Mouse (Mus musculus) heart, embryonic 16.5 days (tissue): Measurements from ENCODE around the gene Ccdc162. TPM values are rescaled to one million over a fixed set of nuclear protein-coding genes. Genes with fewer than 3 reads are reported as not detected.

Experiments
- ATAC-seq: fragments of 200-750 bp; cut with Nextera tagmentation; replicated peaks from 2 replicates; pipeline ENCODE4 v1.8.0; 2017; ENCODE audit warnings: moderate number of reproducible peaks; ENCODE audit not compliant: insufficient read depth, low FRiP score; ENCODE audit errors: extremely low read depth
- H3K27ac ChIP-seq: fragments of 300-500 bp; sonication (generic); 2 replicates; pipeline ENCODE4 v1.5.1; 2014; ENCODE audit warnings: mild to moderate bottlenecking, low read length, control low read depth, moderate library complexity
- H3K27me3 ChIP-seq: fragments of 300-500 bp; sonication (generic); 2 replicates; pipeline ENCODE4 v1.6.1; 2014; ENCODE audit warnings: low read length, mixed read lengths; ENCODE audit not compliant: control insufficient read depth, insufficient read depth
- H3K36me3 ChIP-seq: fragments of 300-500 bp; sonication (generic); 2 replicates; pipeline ENCODE4 v1.6.1; 2014; ENCODE audit not compliant: control insufficient read depth, insufficient read depth
- H3K4me1 ChIP-seq: fragments of 300-500 bp; sonication (generic); 2 replicates; pipeline ENCODE4 v1.6.1; 2014; ENCODE audit warnings: low read length, mixed read lengths; ENCODE audit not compliant: control insufficient read depth, insufficient read depth
- H3K4me2 ChIP-seq: fragments of 300-500 bp; sonication (generic); 2 replicates; pipeline ENCODE4 v1.6.1; 2014; ENCODE audit warnings: low read depth, mild to moderate bottlenecking, control low read depth, low read length
- H3K4me3 ChIP-seq: fragments of 300-500 bp; sonication (generic); 2 replicates; pipeline ENCODE4 v1.5.1; 2014; ENCODE audit warnings: mild to moderate bottlenecking, control low read depth, low read length
- H3K9ac ChIP-seq: fragments of 300-500 bp; sonication (generic); 2 replicates; pipeline ENCODE4 v1.6.1; 2014; ENCODE audit warnings: low read length, control low read depth
- H3K9me3 ChIP-seq: fragments of 300-500 bp; sonication (generic); replicated peaks from 2 replicates; pipeline ENCODE4 v1.6.1; 2016; ENCODE audit warnings: low read length; ENCODE audit not compliant: control insufficient read depth
- WGBS: fragments of 180-500 bp; shearing (Covaris S2); extraction: QIAGEN DNeasy Blood & Tissue Kit; methylation state at CpG from one replicate; pipeline ENCODE4 v1.1.7; 2014; 5-methylcytosine and 5-hydroxymethylcytosine counted together
- polyA plus RNA-seq: library from polyadenylated mRNA; unstranded; fragments of >200 nt; fragmentation: Nextera tagmentation; extraction: Ambion mirVana; gene quantifications from 2 replicates; pipeline ENCODE4 v1.2.1, GENCODE M21; 2015

Gene Ccdc162
- polyA plus RNA-seq, 1 experiment from 2014 or later: 1.2 TPM

GRCm38 (mm10) chr10:41537226-41537982 is 179.0 kb downstream of the Ccdc162 start:
- Histone ChIP-seq H3K9me3 (no peaks in the 10 kb centered on the region), H3K4me3 (no peak overlapping the region), H3K4me1 (no peaks in the 10 kb centered on the region), H3K27ac (no peak overlapping the region), H3K36me3 (peaks cover 37% of the 10 kb centered on the region), H3K4me2 (no peak overlapping the region), H3K9ac (no peak overlapping the region), H3K27me3 (no peaks in the 10 kb centered on the region)
- WGBS: 97% methylated on average over 4 of the region's 4 CpGs
- ATAC-seq: no peak

- ATAC-seq: no peak
- H3K27ac ChIP-seq: no peak overlapping the region
- H3K36me3 ChIP-seq: peaks cover 39% of the 10 kb centered on the region
- no peaks in the 10 kb centered on the region for H3K27me3 ChIP-seq
- WGBS: 93% methylated on average over 1 of the region's 1 CpGs
- H3K9ac ChIP-seq: no peak overlapping the region
- H3K4me3 ChIP-seq: no peak overlapping the region
- H3K4me1 ChIP-seq: no peaks in the 10 kb centered on the region
- H3K9me3 ChIP-seq: no peaks in the 10 kb centered on the region
- no peak overlapping the region for H3K4me2 ChIP-seq
Measured at GRCm38 (mm10) chr10:41536714-41537113, 179.7 kb downstream of the Ccdc162 start.

GRCm38 (mm10) chr10:41535991-41536390 is 180.4 kb downstream of the Ccdc162 start:
- H3K4me1 ChIP-seq: no peaks in the 10 kb centered on the region
- H3K4me2 ChIP-seq: no peak overlapping the region
- no peak for ATAC-seq
- H3K9ac ChIP-seq: no peak overlapping the region
- H3K36me3 ChIP-seq: peaks cover 43% of the 10 kb centered on the region
- no peak overlapping the region for H3K4me3 ChIP-seq
- H3K9me3 ChIP-seq: no peaks in the 10 kb centered on the region
- no peaks in the 10 kb centered on the region for H3K27me3 ChIP-seq
- WGBS: 98% methylated on average over 2 of the region's 2 CpGs
- H3K27ac ChIP-seq: no peak overlapping the region

- Histone ChIP-seq H3K4me3 (no peak overlapping the region), H3K4me1 (no peaks in the 10 kb centered on the region), H3K27me3 (no peaks in the 10 kb centered on the region), H3K36me3 (peaks cover 48% of the 10 kb centered on the region), H3K9me3 (no peaks in the 10 kb centered on the region), H3K4me2 (no peak overlapping the region), H3K27ac (no peak overlapping the region), H3K9ac (no peak overlapping the region)
- 84% methylated on average over 5 of the region's 5 CpGs for WGBS
- ATAC-seq: no peak
Measured at GRCm38 (mm10) chr10:41529972-41530371, 186.5 kb downstream of the Ccdc162 start.

- ATAC-seq: no peak
- 75% methylated on average over 1 of the region's 1 CpGs for WGBS
- H3K4me3 ChIP-seq: no peak overlapping the region
- no peak overlapping the region for H3K9ac ChIP-seq
- H3K4me2 ChIP-seq: no peak overlapping the region
- H3K36me3 ChIP-seq: peaks cover 29% of the 10 kb centered on the region
- H3K9me3 ChIP-seq: no peaks in the 10 kb centered on the region
- no peak overlapping the region for H3K27ac ChIP-seq
- H3K4me1 ChIP-seq: peaks cover 21% of the 10 kb centered on the region
- H3K27me3 ChIP-seq: no peaks in the 10 kb centered on the region
Measured at GRCm38 (mm10) chr10:41525696-41526095, 190.7 kb downstream of the Ccdc162 start.

- H3K4me1 ChIP-seq: peaks cover 21% of the 10 kb centered on the region
- H3K27me3 ChIP-seq: no peaks in the 10 kb centered on the region
- WGBS: 80% methylated on average over 3 of the region's 3 CpGs
- H3K4me3 ChIP-seq: no peak overlapping the region
- no peak for ATAC-seq
- no peak overlapping the region for H3K9ac ChIP-seq
- H3K9me3 ChIP-seq: no peaks in the 10 kb centered on the region
- H3K27ac ChIP-seq: no peak overlapping the region
- no peak overlapping the region for H3K4me2 ChIP-seq
- H3K36me3 ChIP-seq: peaks cover 16% of the 10 kb centered on the region
Measured at GRCm38 (mm10) chr10:41523386-41523785, 193.0 kb downstream of the Ccdc162 start.

GRCm38 (mm10) chr10:41520410-41520673 is 196.1 kb downstream of the Ccdc162 start:
- peaks cover 21% of the 10 kb centered on the region for H3K4me1 ChIP-seq
- peak overlapping the region; percentile 98 for H3K4me3 ChIP-seq
- WGBS: 2% methylated on average over 5 of the region's 5 CpGs
- peak overlapping the region; percentile 100 for H3K9ac ChIP-seq
- peaks cover 9% of the 10 kb centered on the region; the same call in 1 of the 2 replicates for H3K36me3 ChIP-seq
- ATAC-seq: no peak
- H3K4me2 ChIP-seq: peak overlapping the region; percentile 93
- peak overlapping the region; percentile 97 for H3K27ac ChIP-seq
- no peaks in the 10 kb centered on the region for H3K27me3 ChIP-seq
- no peaks in the 10 kb centered on the region for H3K9me3 ChIP-seq

GRCm38 (mm10) chr10:41519640-41520409 is 196.6 kb downstream of the Ccdc162 start:
- H3K27ac ChIP-seq: peak overlapping the region; percentile 97
- H3K36me3 ChIP-seq: peaks cover 8% of the 10 kb centered on the region; the same call in 1 of the 2 replicates
- no peaks in the 10 kb centered on the region for H3K9me3 ChIP-seq
- ATAC-seq: peak; percentile 37
- no peaks in the 10 kb centered on the region for H3K27me3 ChIP-seq
- whole genome bisulfite sequencing: under 1% methylated on average over 65 of the region's 65 CpGs
- peak overlapping the region; percentile 98 for H3K4me3 ChIP-seq
- H3K9ac ChIP-seq: peak overlapping the region; percentile 100
- peak overlapping the region; percentile 93 for H3K4me2 ChIP-seq
- peaks cover 21% of the 10 kb centered on the region for H3K4me1 ChIP-seq

- WGBS: under 1% methylated on average over 69 of the region's 69 CpGs
- peak within 1 kb of the TSS; percentile 100 for H3K9ac ChIP-seq
- H3K9me3 ChIP-seq: no peaks in the 10 kb centered on the region
- H3K27me3 ChIP-seq: no peaks in the 10 kb centered on the region
- peak within 1 kb of the TSS; percentile 98 for H3K4me3 ChIP-seq
- ATAC-seq: peak; percentile 93
- H3K4me1 ChIP-seq: peaks cover 26% of the 10 kb centered on the region
- H3K27ac ChIP-seq: peak within 1 kb of the TSS; percentile 97
- H3K36me3 ChIP-seq: peaks cover 4% of the 10 kb centered on the region; the same call in 1 of the 2 replicates
- peak within 1 kb of the TSS; percentile 93 for H3K4me2 ChIP-seq
Measured at GRCm38 (mm10) chr10:41518981-41519618, 197.3 kb downstream of the Ccdc162 start, which contains the start of gene Cd164. Cd164 (plus strand) TSS chr10:41519414.
